Comparison of ENCODE assay signal across 18 mouse cellular contexts in the genomic region with DNA sequence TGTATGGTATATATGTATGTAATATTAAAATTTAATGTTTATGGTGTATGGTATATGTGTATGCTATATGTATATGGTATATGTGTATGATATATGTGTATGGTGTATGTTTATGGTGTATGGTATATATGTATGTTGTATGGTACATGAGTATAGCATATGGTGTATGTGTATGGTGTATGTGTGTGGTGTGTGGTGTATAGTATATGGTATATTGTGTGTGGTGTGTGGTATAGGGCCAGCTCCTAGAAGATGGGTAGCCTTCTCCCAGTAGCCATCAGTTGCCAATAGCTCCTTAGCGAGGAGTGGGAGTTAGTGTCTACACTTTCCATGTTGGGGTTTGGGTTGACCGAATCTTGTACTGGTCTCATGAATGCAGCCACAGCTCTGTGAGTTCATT.
"Had no signal": no experiment of that assay in that cellular context is flagged by ENCODE, and none has a peak within 500 bp of the region (broad histone marks: within the 10 kb centered on the region; RNA-seq: fewer than 3 reads in every experiment).

No protein-coding gene starts in this region.

- H3K4me1 ChIP-seq: midbrain, embryonic 10.5 days; midbrain, embryonic 12.5 days; neural tube, embryonic 13.5 days; neural tube, embryonic 15.5 days had no signal

- H3K27ac ChIP-seq: midbrain, embryonic 10.5 days; midbrain, embryonic 12.5 days; neural tube, embryonic 13.5 days; neural tube, embryonic 15.5 days had no signal

- H3K9me3 ChIP-seq: midbrain, embryonic 10.5 days; midbrain, embryonic 12.5 days; neural tube, embryonic 13.5 days; neural tube, embryonic 15.5 days had no signal

- ATAC-seq: midbrain, embryonic 16.5 days had no signal

- H3K4me2 ChIP-seq: lung, embryonic 14.5 days; midbrain, embryonic 12.5 days; neural tube, embryonic 13.5 days; neural tube, embryonic 15.5 days had no signal

- H3K4me3 ChIP-seq: midbrain, embryonic 10.5 days; midbrain, embryonic 12.5 days; myocyte; neural tube, embryonic 13.5 days; neural tube, embryonic 15.5 days had no signal

- DNase-seq: lung, adult 18-20 months; lung, embryonic 14.5 days; lung, postnatal 10 days; lung, postnatal 4 days; retina, postnatal 1 day; right cerebral cortex, adult 18-20 months; right cerebral cortex, postnatal 25 days; right cerebral cortex, postnatal 4 days; spleen, adult 18-20 months; thymus, adult 18-20 months; thymus, postnatal 14 days; thymus, postnatal 36 days had no signal

- H3K9ac ChIP-seq: lung, embryonic 14.5 days; midbrain, embryonic 12.5 days; neural tube, embryonic 13.5 days; neural tube, embryonic 15.5 days had no signal

- H3K27me3 ChIP-seq: midbrain, embryonic 12.5 days; neural tube, embryonic 13.5 days; neural tube, embryonic 15.5 days had no signal
